Mouse (Mus musculus): ENCODE results near the gene Pik3r2. TPM values are rescaled to one million over a fixed set of nuclear protein-coding genes. Genes with fewer than 3 reads are reported as not detected.
A peak's percentile ranks its signal among the peaks of the same experiment; 100 is the strongest.

The Pik3r2 gene
- polyA plus RNA-seq, 1 experiment from 2014 or later: 37.4 TPM

GRCm38 (mm10) chr8:70786291-70787050, 10.0 kb upstream of the Pik3r2 start:
- Histone ChIP-seq H3K27ac (ENCODE audit: low read depth, low read length) (no peak overlapping the region), H3K4me3 (ENCODE audit: low read depth, low read length) (no peak overlapping the region), H3K4me2 (replicated peaks; ENCODE audit: low read depth) (no peak overlapping the region), H3K9ac (ENCODE audit: low read depth, low read length) (no peak overlapping the region), H3K4me1 (replicated peaks; ENCODE audit: control insufficient read depth, insufficient read depth, low read length) (peaks cover 5% of the 10 kb centered on the region; the same call in 1 of the 2 replicates), H3K9me3 (ENCODE audit: control insufficient read depth) (no peaks in the 10 kb centered on the region), H3K27me3 (replicated peaks; ENCODE audit: control insufficient read depth, insufficient read depth, low read length) (no peaks in the 10 kb centered on the region), H3K36me3 (ENCODE audit: control insufficient read depth, insufficient read depth) (peaks cover 67% of the 10 kb centered on the region)
- ATAC-seq: no peak
- TF ChIP-seq CTCF (IDR thresholded peaks at IDR 0.05; ENCODE audit: low read depth): no peak
- WGBS: 91% methylated on average over 25 of the region's 25 CpGs

- no peak for TF ChIP-seq CTCF (IDR thresholded peaks at IDR 0.05; ENCODE audit: low read depth)
- peaks cover 61% of the 10 kb centered on the region for H3K36me3 ChIP-seq (ENCODE audit: control insufficient read depth, insufficient read depth)
- H3K4me1 ChIP-seq (replicated peaks; ENCODE audit: control insufficient read depth, insufficient read depth, low read length): 0 out of 2 replicates have a peak, but pooled peaks cover 9% of the 10 kb centered on the region
- no peak overlapping the region for H3K9ac ChIP-seq (ENCODE audit: low read depth, low read length)
- ATAC-seq: no peak
- H3K27me3 ChIP-seq (replicated peaks; ENCODE audit: control insufficient read depth, insufficient read depth, low read length): no peaks in the 10 kb centered on the region
- WGBS: 62% methylated on average over 11 of the region's 11 CpGs
- H3K27ac ChIP-seq (ENCODE audit: low read depth, low read length): no peak overlapping the region
- H3K9me3 ChIP-seq (ENCODE audit: control insufficient read depth): no peaks in the 10 kb centered on the region
- H3K4me3 ChIP-seq (ENCODE audit: low read depth, low read length): no peak overlapping the region
- no peak overlapping the region for H3K4me2 ChIP-seq (replicated peaks; ENCODE audit: low read depth)
These were observed 3.6 kb upstream of the Pik3r2 start for GRCm38 (mm10) chr8:70780093-70780492.

DNA sequence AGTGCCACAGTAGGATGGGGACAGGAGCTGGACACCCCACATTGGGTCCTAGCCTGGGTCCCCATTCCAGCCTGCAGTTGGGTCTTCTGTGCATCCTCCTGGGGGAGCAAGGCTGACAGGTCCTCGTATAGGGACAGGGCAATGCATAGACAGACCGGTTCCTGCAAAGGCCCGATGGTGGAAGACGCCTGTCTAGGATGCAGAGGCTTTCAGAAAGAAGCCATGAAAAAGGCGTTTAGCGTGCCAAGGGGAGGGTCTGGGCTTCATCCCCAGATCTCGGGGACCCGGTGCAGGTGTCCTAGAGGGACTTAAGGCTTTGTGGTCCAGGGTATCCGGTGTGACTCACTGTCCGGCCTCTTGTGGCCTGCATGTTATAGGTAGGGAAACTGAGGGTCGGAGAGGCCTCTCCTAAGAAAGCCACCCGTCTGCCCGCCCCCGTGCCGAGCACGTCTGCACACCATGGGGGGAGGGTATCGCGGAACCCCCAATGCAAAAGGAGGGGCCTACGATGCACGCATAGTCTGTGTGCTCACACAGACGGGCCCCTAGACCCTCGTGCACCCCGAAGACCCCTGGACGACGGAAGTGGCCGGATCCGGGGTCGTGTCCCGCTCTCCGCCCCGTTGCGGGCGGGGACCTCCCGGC, 540 bp downstream of the Pik3r2 start:
- Histone ChIP-seq H3K4me3 (ENCODE audit: low read depth, low read length) (peak overlapping the region; percentile 81), H3K4me2 (replicated peaks; ENCODE audit: low read depth) (peak overlapping the region; percentile 99), H3K27me3 (replicated peaks; ENCODE audit: control insufficient read depth, insufficient read depth, low read length) (no peaks in the 10 kb centered on the region), H3K36me3 (ENCODE audit: control insufficient read depth, insufficient read depth) (peaks cover 47% of the 10 kb centered on the region), H3K27ac (ENCODE audit: low read depth, low read length) (peak overlapping the region; percentile 98), H3K9ac (ENCODE audit: low read depth, low read length) (peak overlapping the region; percentile 96), H3K9me3 (ENCODE audit: control insufficient read depth) (no peaks in the 10 kb centered on the region), H3K4me1 (replicated peaks; ENCODE audit: control insufficient read depth, insufficient read depth, low read length) (peaks cover 26% of the 10 kb centered on the region; the same call in 1 of the 2 replicates)
- ATAC-seq: no peak
- under 1% methylated on average over 34 of the region's 34 CpGs for WGBS
- no peak for TF ChIP-seq CTCF (IDR thresholded peaks at IDR 0.05; ENCODE audit: low read depth)

- H3K4me3 ChIP-seq (ENCODE audit: low read depth, low read length): peak overlapping the region; percentile 81; the same call in 1 of the 2 replicates
- TF ChIP-seq CTCF (IDR thresholded peaks at IDR 0.05; ENCODE audit: low read depth): no peak
- peak overlapping the region; percentile 98 for H3K27ac ChIP-seq (ENCODE audit: low read depth, low read length)
- 78% methylated on average over 5 of the region's 5 CpGs for WGBS
- peaks cover 26% of the 10 kb centered on the region; the same call in 1 of the 2 replicates for H3K4me1 ChIP-seq (replicated peaks; ENCODE audit: control insufficient read depth, insufficient read depth, low read length)
- peak overlapping the region; percentile 96 for H3K9ac ChIP-seq (ENCODE audit: low read depth, low read length)
- H3K27me3 ChIP-seq (replicated peaks; ENCODE audit: control insufficient read depth, insufficient read depth, low read length): no peaks in the 10 kb centered on the region
- peak overlapping the region; percentile 99 for H3K4me2 ChIP-seq (replicated peaks; ENCODE audit: low read depth)
- peaks cover 47% of the 10 kb centered on the region for H3K36me3 ChIP-seq (ENCODE audit: control insufficient read depth, insufficient read depth)
- H3K9me3 ChIP-seq (ENCODE audit: control insufficient read depth): no peaks in the 10 kb centered on the region
- no peak for ATAC-seq
These were observed 1.3 kb downstream of the Pik3r2 start for GRCm38 (mm10) chr8:70775227-70775626.

- H3K27ac ChIP-seq (ENCODE audit: low read depth, low read length): peak overlapping the region; percentile 98; the same call in 1 of the 2 replicates
- 93% methylated on average over 18 of the region's 18 CpGs for WGBS
- peak overlapping the region; percentile 96 for H3K9ac ChIP-seq (ENCODE audit: low read depth, low read length)
These were observed 1.8 kb downstream of the Pik3r2 start for GRCm38 (mm10) chr8:70774740-70775139.

GRCm38 (mm10) chr8:70773833-70774232, 2.7 kb downstream of the Pik3r2 start:
- Histone ChIP-seq H3K4me1 (replicated peaks; ENCODE audit: control insufficient read depth, insufficient read depth, low read length) (peaks cover 26% of the 10 kb centered on the region; the same call in 1 of the 2 replicates), H3K4me3 (ENCODE audit: low read depth, low read length) (0 out of 2 replicates have a peak overlapping the region, but pooled peaks have one; percentile 5), H3K27me3 (replicated peaks; ENCODE audit: control insufficient read depth, insufficient read depth, low read length) (no peaks in the 10 kb centered on the region), H3K9ac (ENCODE audit: low read depth, low read length) (peak overlapping the region; percentile 96; the same call in 1 of the 2 replicates), H3K36me3 (ENCODE audit: control insufficient read depth, insufficient read depth) (peaks cover 46% of the 10 kb centered on the region), H3K27ac (ENCODE audit: low read depth, low read length) (peak overlapping the region; percentile 76), H3K9me3 (ENCODE audit: control insufficient read depth) (no peaks in the 10 kb centered on the region), H3K4me2 (replicated peaks; ENCODE audit: low read depth) (peak overlapping the region; percentile 53)
- ATAC-seq: no peak
- 25% methylated on average over 8 of the region's 9 CpGs for WGBS
- 0 out of 2 replicates have a peak, but pooled peaks have one; percentile 4 for TF ChIP-seq CTCF (IDR thresholded peaks at IDR 0.05; ENCODE audit: low read depth)

More at GRCm38 (mm10) chr8:70774740-70775139, 1.8 kb downstream of the Pik3r2 start:
- Histone ChIP-seq H3K36me3 (ENCODE audit: control insufficient read depth, insufficient read depth) (peaks cover 47% of the 10 kb centered on the region), H3K9me3 (ENCODE audit: control insufficient read depth) (no peaks in the 10 kb centered on the region), H3K4me3 (ENCODE audit: low read depth, low read length) (no peak overlapping the region), H3K4me1 (replicated peaks; ENCODE audit: control insufficient read depth, insufficient read depth, low read length) (peaks cover 26% of the 10 kb centered on the region; the same call in 1 of the 2 replicates), H3K4me2 (replicated peaks; ENCODE audit: low read depth) (0 out of 2 replicates have a peak overlapping the region, but pooled peaks have one; percentile 21), H3K27me3 (replicated peaks; ENCODE audit: control insufficient read depth, insufficient read depth, low read length) (no peaks in the 10 kb centered on the region)
- no peak for TF ChIP-seq CTCF (IDR thresholded peaks at IDR 0.05; ENCODE audit: low read depth)
- ATAC-seq: no peak

Measured in intestine, postnatal 0 days (tissue).